Mouse (Mus musculus): ENCODE measurements at regions not wholly inside any gene's neighbourhood (a gene's known extent, or its start where the extent isn't known, plus 50 kb on each side); places are given as distances from the start of the nearest gene placed in this dataset.

DNA sequence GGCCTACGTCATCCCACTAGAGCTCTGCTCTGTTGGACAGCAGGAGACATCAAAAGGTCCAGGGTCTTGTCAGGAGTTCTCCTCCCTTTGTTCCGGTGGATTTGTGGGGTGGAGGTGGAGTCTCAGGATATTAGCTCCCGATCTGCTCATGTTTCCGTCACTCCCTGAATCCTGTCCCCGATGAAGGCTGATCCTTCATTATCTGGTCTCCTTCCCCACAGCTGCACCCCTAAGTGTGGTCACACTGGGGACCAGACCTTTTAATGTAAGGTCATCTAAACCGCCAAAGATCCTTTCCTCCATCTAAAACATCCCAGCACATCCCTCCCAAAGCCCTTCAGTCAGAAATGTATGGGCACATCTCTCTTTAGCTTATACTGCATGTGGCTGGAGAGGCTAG, 215.6 kb upstream of the Ccdc122 start:
- DNase-seq: no peak

- peak; percentile 14 for DNase-seq
Measured at GRCm38 (mm10) chr14:76819690-76820089, 216.9 kb upstream of the Ccdc122 start.

DNA sequence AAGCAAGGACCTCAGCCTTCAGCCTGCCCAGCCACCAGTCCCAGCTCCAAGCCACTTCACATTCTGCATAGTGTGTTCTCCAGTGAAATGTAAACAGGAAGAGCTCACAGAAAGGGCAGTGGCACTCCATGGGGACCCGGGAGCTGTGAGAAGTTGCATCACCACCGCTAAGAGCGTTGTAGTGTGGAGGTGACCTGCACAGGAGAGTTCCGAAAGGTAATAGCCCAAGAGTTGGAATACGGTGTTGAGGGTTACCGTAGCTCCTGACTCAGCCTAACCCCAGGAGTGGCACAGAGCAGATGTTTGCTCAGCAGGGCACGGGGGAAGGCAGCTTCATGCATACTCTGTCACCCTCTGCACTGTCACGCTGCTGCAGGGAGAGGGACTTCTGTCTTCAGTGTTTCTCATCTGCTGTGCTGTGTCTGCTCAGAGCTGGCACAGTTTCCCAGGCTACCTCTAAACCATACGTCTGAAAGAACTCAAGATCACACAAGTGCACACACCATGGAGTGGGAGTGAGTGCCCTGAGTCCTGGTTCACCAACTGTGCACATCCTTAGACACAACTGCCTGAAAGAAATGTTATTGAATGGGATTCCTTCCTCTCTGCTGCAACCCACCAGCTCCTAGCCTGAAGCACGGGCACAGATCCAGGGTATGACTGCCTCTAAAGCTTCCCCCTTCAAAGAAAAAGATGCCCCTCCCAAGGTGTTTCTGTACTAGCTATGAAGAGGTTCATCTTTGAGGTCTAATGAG, 218.1 kb upstream of the Ccdc122 start:
- DNase-seq: no peak

DNA sequence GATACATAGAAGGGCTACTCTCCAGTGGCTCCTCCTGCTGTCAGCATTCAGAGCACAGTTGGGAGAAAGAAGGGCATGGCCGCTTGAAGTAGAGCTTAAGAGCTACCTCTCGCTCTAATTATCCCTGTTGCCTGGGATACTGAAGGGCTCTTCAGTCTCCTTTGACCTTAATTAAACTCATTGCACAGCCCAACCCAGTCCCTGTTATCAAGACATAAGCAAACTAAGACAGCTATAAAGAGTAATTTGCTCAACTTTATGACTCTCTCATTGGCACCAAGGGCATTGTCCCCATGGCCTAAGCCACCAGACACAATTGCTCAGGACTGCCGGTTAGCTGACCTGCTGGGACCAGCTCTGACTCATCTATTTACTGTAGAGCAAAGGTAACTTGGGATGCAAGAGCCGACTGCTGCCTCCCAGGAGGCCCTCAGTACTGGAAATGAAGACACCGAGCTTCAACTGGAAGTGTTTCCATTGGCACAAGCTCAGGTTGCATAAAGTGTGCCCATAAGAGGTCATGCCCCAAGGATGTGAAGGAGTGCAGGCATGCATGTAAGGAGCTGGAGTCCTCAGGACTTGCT, 219.3 kb upstream of the Ccdc122 start:
- no peak for DNase-seq

DNA sequence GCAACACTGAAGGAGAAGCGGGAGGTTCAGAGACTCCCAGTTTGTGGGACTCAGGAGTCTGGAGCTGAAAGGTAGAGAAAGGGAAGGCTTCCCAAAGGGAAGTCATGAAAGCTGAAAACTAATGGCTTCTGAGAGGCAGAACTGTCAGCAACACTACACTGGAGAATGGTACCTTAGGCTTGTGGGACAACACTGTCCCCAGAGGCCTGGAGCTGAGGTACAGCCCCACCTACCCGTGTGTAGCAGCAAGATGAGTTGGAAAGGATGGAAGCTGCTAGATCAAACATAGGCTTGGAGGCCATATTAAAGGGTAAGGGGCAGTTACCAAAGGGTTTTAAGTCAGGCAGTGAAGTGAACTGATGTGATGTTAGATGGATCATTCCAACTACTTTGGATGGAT, 219.9 kb upstream of the Ccdc122 start:
- no peak for DNase-seq

- no peak for DNase-seq
Measured at GRCm38 (mm10) chr14:76812155-76812875, 224.3 kb upstream of the Ccdc122 start.

DNA sequence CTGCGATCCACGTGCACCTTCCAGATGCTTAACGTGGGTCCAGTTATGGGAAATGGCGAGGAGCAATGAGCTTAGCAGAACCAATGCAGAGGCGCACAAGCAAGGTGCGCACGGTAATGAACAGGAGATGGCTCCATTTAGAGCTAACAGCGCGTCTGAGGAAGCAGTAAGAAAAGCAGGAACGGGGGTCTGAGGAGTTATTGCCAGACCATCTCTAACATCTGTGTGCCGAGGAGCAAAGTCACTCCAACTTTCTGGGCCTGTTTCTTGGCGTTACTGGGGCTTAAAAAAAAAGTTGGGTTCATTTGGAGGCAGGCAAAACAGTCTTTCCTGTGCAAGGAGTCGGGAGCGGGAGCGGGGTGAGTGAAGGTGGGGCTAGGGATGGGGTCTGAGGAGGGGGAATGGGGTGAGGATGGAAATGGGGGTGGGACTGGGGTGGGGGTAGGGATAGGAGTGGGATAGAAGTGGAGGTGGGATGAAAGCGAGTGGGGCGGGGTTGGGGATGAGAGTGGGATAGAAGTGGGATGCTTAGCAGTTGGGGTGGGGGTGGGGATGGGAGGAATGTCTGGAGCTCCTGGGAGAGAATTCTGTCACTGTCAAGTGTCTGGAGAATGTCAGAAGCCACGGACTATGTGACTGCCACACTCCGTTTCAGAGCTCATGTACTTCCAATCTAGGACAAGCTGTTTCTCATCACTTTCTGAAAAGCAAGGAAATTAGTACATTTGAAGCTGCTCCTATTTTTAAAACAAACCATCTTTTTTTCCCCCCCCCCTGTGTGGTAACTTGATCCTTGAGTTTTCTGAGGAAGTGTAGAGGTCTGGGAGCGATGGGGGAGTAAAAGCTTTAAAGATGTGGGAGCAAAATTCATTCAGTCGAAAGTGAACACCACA, 225.6 kb upstream of the Ccdc122 start:
- no peak for DNase-seq

- no peak for DNase-seq
Measured at GRCm38 (mm10) chr14:76810041-76810440, 226.5 kb upstream of the Ccdc122 start.

- DNase-seq: no peak
Measured at GRCm38 (mm10) chr14:76809411-76809810, 227.2 kb upstream of the Ccdc122 start.

GRCm38 (mm10) chr14:76805151-76805785, 231.3 kb upstream of the Ccdc122 start:
- no peak for DNase-seq

- no peak for DNase-seq
Measured at GRCm38 (mm10) chr14:76804447-76805150, 232.0 kb upstream of the Ccdc122 start.

GRCm38 (mm10) chr14:76800181-76800580, 236.4 kb upstream of the Ccdc122 start:
- DNase-seq: no peak

- no peak for DNase-seq
Measured at GRCm38 (mm10) chr14:76799741-76800140, 236.8 kb upstream of the Ccdc122 start.

GRCm38 (mm10) chr14:76798925-76799428, 237.6 kb upstream of the Ccdc122 start:
- no peak for DNase-seq

DNA sequence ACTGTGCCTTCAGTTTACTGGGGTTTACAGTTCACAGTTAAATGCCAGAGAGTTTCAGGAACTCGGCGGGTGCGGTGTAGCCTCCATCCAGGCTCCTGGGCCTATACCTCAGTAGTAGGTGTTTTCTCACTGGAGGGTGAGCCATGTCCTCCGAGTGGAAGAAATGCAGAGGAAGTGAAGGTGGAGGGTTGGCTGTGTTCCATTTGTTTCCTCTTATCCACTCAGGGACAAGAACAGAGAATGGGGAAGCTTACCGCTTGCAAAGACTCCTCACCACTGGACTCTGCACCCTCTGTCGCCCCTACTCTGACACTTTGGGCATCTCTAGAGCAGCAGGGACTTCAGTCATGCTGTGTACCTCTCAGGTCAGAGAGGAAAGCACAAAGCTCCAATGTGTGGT, 238.1 kb upstream of the Ccdc122 start:
- no peak for DNase-seq

DNA sequence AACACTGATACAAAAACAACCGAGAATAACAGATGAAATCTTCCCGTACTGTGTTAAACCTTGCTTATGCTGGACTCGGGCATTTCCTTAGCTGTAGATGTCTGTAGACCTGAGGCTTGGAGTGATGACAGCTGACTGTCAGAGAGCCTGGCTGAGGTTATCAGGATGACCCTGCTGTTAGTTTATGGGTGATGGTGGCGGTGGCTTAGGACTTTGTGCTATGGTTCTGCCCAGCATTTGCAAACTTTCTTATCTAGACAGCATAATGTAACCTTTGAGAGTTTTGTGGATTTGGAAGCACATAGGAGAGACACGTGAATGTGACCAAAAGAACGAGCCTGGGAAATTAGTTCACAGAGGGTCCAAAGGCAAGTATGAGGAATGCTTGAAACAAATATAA, 239.1 kb upstream of the Ccdc122 start:
- DNase-seq: no peak

DNA sequence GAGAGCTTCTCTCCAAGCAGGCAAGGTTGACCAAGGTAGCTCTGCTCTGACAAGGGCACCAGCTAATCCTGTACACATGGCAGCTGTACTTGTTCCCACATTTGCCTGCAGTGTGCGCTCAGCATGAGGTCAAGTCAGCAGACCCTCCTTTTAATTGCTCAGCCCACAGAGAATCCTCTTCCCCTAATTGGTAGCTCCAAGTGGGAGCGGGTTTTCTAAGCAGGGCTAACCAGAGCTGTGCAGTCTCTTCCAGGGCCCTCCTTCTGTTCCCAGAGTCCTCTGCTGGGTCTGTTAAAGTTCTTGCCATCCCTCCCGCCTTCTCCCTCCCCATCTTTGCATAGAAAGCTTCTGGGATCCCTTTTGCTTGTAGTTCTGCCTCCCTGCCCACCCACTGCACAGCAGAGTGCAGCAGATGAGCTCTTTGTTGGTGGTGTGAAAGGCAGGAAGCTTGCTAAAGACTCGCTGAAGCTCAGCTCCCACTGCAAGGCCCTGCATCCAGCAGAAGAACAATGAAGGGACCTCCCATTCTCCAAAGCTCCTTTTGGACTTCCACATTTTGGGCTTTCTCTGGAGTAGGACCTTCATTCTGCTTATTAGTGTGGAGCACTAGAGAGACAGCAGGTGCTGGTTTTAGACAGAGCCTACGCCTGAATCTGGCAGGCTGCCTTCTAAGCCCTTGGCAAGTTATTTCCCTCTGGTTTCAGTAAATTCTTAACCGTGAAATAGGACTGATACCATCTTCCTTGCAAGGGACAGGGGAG, 235.3 kb upstream of the Serp2 start:
- no peak for DNase-seq

DNA sequence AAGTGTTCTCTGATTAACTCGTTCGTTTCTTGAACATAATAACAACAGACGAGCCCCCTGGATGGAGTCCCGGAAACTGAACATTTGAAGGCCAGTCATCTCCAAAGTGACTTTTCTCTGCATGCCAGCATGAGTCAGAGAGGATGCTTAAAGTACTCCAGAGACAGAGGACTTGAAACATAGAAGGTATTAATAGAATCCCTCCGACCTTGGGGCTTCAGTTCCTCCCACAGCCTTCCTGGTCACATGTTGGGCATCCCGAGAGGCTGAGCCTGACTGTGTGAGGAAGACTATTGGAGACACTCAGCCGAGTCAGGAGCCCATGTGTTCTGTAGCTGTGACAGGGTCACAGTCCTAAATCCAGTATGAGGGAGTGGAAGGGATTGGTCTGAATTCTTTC, 232.7 kb upstream of the Serp2 start:
- no peak for DNase-seq

DNA sequence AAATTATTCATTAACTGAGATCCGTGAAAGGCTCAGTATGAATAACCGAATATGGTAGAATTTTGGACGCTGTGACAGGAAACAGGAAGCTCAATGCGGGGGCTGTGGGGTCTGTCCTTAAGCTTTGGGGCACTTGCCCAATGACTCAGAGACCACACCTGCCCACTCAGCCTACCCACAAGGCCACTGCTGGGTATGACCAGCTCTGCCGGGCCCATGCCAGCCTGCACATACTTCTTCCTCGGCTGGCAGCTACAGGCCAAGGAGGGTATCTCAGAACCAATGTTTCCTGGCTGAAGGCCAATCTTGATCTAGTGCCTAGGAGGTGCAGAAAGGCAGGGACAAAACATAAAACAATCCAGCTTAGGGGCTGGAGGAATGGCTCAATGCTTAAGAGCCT, 230.9 kb upstream of the Serp2 start:
- DNase-seq: no peak

DNA sequence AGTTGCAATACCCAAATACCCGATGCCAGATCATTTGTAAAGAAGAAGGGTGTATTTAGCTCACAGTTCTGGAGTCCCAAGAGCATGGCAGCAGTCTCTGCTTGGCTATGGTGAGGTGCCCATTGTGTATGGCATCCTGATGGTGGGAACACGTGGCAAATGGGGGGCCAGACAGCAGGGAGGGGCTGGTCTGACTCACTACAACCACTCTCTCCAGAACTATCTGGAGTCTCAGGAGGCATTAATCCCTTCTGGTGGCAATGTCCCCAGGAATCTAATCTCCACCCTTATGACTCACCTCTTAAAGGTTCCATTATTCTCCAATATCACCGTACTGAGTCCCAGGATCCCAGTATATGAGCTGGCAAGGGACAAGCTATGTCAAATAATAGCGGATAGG, 229.5 kb upstream of the Serp2 start:
- no peak for DNase-seq

- no peak for DNase-seq
Measured at GRCm38 (mm10) chr14:76781524-76781880, 224.8 kb upstream of the Serp2 start.

Data from cerebellum, adult 11 months (tissue).